Mouse (Mus musculus) cerebellum, postnatal 36 days (tissue): ENCODE data around the gene Slc6a11.

Experiments
- DNase-seq, 2 experiments: peaks; one replicate each; pipeline ENCODE4 v3.0.0; 2021 to 2022; ENCODE audit warnings: mixed read lengths in 2 of 2

The Slc6a11 gene

GRCm38 (mm10) chr6:114131122-114131872, at the start of gene Slc6a11:
TSS of gene Slc6a11 (plus strand) at chr6:114131241.
- DNase-seq = peak; percentile 52 to 55

GRCm38 (mm10) chr6:114087106-114087505, 43.9 kb upstream of the Slc6a11 start:
- DNase-seq = no peak

GRCm38 (mm10) chr6:114089626-114090025, 41.4 kb upstream of the Slc6a11 start:
- peak; percentile 70 to 79 for DNase-seq

DNA sequence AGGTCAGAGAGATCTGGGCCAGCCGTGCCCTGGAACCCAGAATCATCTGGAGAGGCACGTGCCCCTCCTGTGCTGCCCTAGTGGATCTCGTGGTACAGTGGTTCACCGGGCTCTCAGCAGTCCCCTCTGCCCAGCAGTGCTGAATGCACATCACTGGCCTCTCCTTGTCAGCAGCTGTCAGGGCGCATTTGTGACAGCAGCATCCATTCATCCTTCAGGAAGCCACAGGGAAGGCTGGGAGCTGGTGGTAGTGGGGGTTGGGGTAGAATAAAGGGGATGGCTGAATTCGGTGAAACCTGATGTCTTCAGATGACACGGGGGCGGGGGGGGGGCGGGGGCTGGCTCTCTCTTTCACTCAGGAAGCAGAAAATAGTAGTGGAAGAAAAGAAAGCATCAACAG, 38.8 kb upstream of the Slc6a11 start:
- no peak for DNase-seq

DNA sequence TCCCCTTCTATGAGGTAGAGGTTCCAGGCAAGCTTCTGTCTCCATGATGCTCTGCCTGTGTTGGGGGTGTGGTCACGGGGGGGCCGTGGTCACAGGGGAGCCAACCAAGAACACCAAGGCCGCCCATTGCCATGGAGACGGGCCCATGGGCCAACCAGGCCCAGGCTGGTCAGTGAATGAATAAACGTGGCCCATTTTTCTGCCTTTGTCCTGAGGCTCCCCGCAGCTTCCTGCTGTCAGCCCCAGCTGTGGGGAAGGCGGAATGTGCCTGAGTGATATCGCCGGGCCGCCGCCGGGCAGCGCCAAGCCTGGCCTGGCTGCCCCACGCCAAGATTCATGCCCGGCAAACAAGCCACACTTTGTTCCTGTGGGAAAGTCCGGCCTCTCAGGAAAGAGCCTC, 36.8 kb upstream of the Slc6a11 start:
- peak in 1 of 2 experiments; percentile 36 for DNase-seq

- DNase-seq = no peak
Observed at GRCm38 (mm10) chr6:114096574-114096973, 34.5 kb upstream of the Slc6a11 start.

GRCm38 (mm10) chr6:114101923-114102322, 29.1 kb upstream of the Slc6a11 start:
- DNase-seq = no peak

DNA sequence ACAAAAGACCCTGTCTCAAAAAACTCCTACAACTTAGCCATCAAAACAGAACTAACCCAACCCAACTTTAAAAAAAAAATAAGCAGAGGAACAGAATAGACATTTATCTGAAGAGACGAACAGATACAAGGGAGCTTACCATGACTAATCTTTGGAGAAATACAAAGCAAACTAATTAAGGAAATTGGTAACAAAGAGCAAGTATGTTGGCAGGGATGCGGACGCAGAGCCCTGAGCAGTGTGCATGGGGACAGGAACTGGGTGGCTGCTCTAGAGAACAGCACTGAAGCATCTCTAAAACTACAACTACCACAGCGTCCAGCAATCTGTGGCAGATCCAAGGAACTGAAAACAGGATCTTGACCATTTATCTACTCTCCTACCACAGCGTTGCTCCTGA, 11.5 kb upstream of the Slc6a11 start:
- DNase-seq = no peak

- DNase-seq = no peak
Observed at GRCm38 (mm10) chr6:114125530-114125929, 5.5 kb upstream of the Slc6a11 start.

GRCm38 (mm10) chr6:114132472-114132871, 1.4 kb downstream of the Slc6a11 start:
- no peak for DNase-seq

- peak; percentile 14 to 19 for DNase-seq
Observed at GRCm38 (mm10) chr6:114132916-114133315, 1.9 kb downstream of the Slc6a11 start.

GRCm38 (mm10) chr6:114138970-114139369, 7.9 kb downstream of the Slc6a11 start:
- no peak for DNase-seq

DNA sequence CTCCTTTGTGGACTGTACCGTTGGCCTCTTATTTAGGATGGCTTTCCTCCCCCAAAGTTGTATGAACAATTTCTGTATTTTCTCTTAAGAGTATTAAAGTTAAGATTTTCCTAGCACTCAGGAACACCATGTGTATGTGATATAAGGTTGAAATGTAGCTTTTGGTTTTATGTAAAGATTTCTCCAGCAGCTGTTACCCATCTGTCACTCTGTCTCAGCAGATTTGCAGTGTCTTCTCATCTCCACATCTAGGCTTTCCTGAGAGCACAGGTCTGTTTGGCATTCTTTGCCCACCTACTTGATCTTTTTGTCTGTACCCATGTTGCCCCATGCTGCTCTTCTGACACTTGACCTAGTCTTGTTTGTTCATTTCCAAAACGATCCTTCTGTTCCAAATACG, 10.4 kb downstream of the Slc6a11 start:
- DNase-seq = no peak

DNA sequence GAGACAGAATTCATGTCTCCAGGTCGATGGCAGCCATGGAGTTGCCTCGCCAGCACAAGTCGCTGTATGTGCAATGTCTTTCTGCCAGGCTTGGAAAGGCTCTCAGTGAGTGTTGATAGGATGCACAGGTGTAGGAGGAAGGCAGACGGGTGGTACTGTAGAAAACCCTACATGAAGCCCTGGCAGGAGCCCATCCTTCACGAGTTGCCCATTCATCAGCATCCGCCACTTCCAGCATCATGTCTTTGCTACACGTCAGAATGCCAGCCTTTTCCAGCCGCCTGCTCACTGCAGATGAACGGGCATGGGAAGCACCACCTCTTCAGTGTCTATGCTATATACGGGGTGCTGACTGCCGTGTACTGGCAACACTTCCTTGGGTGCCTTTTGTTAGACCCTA, 11.4 kb downstream of the Slc6a11 start:
- no peak for DNase-seq

DNA sequence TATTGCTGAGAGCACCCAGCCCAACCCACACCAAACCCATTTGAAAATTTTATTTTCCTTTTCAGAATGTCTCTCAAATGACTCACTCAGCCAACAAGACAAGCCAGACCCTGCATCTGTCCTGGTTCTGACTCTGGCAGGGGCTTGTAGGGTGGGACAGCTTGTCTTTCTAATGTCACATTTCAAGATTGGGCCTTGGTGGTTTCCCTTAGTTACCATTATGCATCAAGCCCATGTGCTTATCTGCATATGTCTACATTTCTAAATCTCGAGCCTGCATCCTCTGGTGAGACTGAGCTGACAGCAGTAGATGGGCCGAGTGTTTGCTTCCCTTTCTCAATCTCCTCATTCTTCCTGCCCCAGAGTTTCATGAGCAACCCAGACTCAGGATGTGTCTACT, 12.5 kb downstream of the Slc6a11 start:
- no peak for DNase-seq

DNA sequence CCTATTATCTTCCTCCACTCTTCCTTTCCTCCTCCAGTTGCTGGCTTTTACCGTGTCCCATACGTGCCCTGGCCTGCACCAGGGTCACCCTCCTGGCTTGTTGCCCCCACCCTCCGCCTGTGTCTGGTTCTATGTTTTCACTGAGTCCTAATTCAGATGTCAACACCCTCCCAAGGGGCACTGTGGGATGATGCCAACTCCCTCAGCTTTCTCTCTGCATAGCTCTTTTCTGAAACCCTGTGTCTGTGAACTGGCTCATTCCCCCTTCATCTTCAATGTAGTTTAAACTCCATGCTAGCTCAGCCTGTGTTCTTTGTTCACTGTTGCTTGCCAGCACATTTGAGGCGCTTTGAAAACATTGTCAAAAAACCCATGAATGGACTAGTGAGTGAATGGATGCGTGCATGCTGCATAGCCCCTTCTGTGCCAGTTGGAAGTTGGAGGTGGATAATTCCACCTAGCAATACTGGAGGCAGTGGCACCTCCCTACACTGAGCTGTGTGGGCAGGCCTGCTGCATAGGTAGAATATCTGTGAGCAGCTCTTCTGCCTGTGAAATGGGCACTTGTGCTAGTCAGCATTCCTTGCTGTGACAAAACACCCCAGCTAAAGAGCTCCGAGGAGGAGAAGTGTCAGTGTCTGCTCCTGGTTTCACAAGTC, 13.5 kb downstream of the Slc6a11 start:
- DNase-seq = no peak

DNA sequence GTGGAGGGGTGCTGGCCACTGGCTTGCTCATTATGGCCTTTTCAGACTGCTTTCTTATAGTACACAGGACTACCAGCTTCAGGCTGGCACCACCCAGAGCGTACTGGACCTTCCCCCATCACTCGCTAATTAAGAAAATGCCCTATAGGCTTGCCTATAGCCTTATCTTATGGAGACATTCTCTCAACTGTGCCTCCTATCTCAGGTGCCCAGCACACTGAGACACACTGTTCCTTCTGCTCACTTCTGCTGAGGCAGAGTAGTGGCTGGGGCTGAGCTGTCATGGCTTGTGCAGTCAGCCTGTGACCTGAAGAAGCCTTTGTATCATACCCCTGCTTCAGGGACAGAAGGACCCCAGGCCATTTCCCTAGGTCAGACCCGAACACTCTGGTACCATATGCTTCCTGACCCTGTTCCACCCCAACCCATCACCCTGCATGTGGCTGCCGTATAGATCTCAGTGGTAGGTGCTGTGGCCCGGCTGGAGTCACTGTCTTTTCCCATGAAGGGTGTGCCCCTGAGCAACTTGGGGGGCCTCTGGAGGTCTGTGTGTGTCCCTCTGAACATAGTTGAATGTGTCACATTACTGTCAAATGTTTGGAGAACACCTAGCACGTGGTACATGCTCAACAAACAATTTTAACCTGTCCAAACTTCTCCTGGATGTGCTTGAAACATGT, 14.7 kb downstream of the Slc6a11 start:
- DNase-seq = no peak

- DNase-seq = no peak
Observed at GRCm38 (mm10) chr6:114155720-114156119, 24.7 kb downstream of the Slc6a11 start.

DNA sequence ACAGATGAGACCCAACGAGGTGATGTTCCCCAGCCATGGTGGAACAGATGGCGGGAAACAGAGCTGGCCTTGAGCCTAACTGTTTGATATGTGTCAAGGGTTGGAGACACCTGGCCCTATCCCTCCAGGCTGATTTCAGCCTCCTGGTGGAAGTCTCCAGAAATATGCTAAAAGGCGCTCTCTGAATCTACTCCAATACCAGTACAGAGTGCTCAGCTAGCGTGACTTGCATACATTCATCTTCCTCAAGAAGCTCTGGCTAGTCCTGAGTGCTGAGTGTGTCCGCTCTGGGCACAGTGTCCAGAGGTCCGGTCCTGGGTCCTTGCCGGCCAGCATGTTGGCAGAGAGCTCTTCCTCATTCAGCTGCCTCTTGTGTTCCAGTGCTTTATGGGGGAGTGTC, 27.8 kb downstream of the Slc6a11 start:
- DNase-seq = peak; percentile 41 to 47

DNA sequence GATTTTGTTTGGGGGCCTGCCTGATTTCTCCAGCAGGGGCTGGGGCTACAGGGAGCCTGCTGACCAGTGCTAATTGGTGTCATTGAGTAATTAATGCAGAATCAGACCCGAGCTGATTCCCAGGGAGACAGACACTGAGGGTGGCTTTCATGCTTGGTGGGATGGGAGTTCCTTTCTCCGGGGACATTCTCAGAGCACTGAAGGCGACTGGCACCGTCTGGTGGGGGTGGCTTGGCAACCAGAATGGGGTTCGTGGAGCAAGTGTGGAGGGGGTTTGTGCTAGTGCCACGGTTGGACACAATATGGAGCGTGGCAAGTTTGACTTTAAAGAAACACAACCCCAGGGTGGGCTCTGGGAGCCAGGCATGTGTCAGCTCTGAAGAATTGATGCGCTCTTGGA, 29.7 kb downstream of the Slc6a11 start:
- no peak for DNase-seq

DNA sequence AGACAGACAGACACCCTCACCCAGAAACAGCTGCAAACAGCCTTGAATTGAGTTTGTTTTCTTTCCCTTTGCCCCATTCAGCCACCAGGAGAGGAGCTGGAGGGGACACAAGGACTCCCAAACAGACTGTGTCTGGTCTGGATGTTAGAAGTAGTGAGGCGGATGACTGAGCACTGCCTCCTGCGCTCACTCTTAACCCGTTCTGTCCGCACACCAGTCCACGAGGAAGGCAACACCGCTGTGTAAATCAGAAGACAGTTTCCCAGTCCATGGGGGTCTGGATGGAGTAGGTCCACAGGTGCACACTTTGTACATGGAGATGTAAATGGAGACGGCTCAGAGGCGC, 43.0 kb downstream of the Slc6a11 start:
- DNase-seq = no peak

GRCm38 (mm10) chr6:114174398-114175140, 43.5 kb downstream of the Slc6a11 start:
- DNase-seq = no peak

DNA sequence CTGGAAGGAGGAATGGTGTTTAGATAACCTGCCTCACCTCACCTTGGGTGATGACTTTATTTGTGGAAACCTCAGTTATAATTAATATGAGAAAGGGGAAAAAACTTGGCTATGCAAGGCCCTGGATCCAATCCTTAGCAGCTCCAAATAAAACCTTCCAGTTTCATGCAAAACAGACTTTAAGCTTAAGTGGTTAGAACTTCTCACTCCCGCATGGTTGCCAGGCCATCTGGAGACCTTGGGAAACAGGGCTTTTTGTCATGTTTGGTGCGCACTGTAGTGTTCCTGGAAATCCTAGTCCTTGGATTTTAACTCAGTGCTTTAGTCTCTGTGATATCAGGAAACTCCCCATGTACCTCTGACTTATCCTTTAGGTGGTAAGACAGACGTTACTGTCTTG, 47.1 kb downstream of the Slc6a11 start:
- DNase-seq = no peak
